Mouse (Mus musculus): ENCODE results near the gene Cd200r4. TPM values are rescaled to one million over a fixed set of nuclear protein-coding genes. Genes with fewer than 3 reads are reported as not detected.
"Not testable (repeated sequence)": the region's sequence is repeated elsewhere in the genome, so short reads cannot be mapped to it uniquely, and the experiment has no call there.

Gene Cd200r4
- polyA plus RNA-seq, 1 experiment from 2014 or later = 0.17 TPM

- WGBS = 96% methylated on average over 1 of the region's 1 CpGs
- H3K4me2 ChIP-seq (replicated peaks) = no peak overlapping the region
- H3K9ac ChIP-seq (replicated peaks) = no peak overlapping the region
- no peak overlapping the region for H3K27ac ChIP-seq (replicated peaks)
- H3K27me3 ChIP-seq = no peaks in the 10 kb centered on the region
- H3K9me3 ChIP-seq = no peaks in the 10 kb centered on the region
- H3K4me1 ChIP-seq = no peaks in the 10 kb centered on the region
- no peaks in the 10 kb centered on the region for H3K36me3 ChIP-seq
- H3K4me3 ChIP-seq = no peak overlapping the region
- ATAC-seq (ENCODE audit: low FRiP score, low read depth) = no peak
Measured at GRCm38 (mm10) chr16:44786934-44787333, 24.6 kb upstream of the Cd200r4 start.

DNA sequence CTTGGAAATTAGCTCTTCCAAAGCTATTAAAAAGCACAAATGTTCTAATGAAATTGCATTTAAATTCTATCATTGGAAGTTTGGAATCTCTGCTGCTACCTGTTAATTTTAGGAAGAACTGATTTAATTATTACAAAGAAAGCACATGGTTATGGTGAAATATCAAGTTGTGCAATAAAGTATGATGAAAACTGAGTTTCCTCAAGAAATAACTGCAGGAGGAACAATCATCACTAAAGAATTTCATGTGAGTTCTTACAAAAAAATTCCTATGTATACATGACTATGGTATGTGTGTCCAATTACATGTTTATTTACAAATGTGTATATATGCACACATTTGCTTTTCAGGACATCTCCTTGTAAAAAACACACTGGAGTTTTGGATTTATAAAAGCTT lies 17.1 kb upstream of the Cd200r4 start:
- Histone ChIP-seq H3K4me2 (replicated peaks) (no peak overlapping the region), H3K36me3 (no peaks in the 10 kb centered on the region), H3K27ac (replicated peaks) (no peak overlapping the region), H3K4me3 (no peak overlapping the region), H3K4me1 (no peaks in the 10 kb centered on the region), H3K9ac (replicated peaks) (no peak overlapping the region), H3K27me3 (no peaks in the 10 kb centered on the region), H3K9me3 (no peaks in the 10 kb centered on the region)
- no peak for ATAC-seq (ENCODE audit: low FRiP score, low read depth)

- no peaks in the 10 kb centered on the region for H3K9me3 ChIP-seq
- no peak overlapping the region for H3K9ac ChIP-seq (replicated peaks)
- no peaks in the 10 kb centered on the region for H3K4me1 ChIP-seq
- no peaks in the 10 kb centered on the region for H3K27me3 ChIP-seq
- H3K27ac ChIP-seq (replicated peaks) = no peak overlapping the region
- H3K36me3 ChIP-seq = no peaks in the 10 kb centered on the region
- H3K4me2 ChIP-seq (replicated peaks) = no peak overlapping the region
- ATAC-seq (ENCODE audit: low FRiP score, low read depth) = no peak
- H3K4me3 ChIP-seq = no peak overlapping the region
Measured at GRCm38 (mm10) chr16:44805976-44806375, 5.6 kb upstream of the Cd200r4 start.

GRCm38 (mm10) chr16:44810223-44810622 lies 1.3 kb upstream of the Cd200r4 start:
- not testable (repeated sequence) for H3K9me3 ChIP-seq; ATAC-seq (ENCODE audit: low FRiP score, low read depth); H3K36me3 ChIP-seq; H3K27me3 ChIP-seq; H3K4me1 ChIP-seq; H3K4me2 ChIP-seq (replicated peaks); H3K27ac ChIP-seq (replicated peaks); H3K4me3 ChIP-seq; H3K9ac ChIP-seq (replicated peaks)
- WGBS = 96% methylated on average over 4 of the region's 4 CpGs

GRCm38 (mm10) chr16:44812468-44813065 lies 1.0 kb downstream of the Cd200r4 start:
- Histone ChIP-seq H3K9me3 (no peaks in the 10 kb centered on the region), H3K27me3 (no peaks in the 10 kb centered on the region), H3K4me3 (no peak overlapping the region), H3K36me3 (no peaks in the 10 kb centered on the region), H3K4me1 (no peaks in the 10 kb centered on the region), H3K9ac (replicated peaks) (no peak overlapping the region), H3K4me2 (replicated peaks) (no peak overlapping the region), H3K27ac (replicated peaks) (no peak overlapping the region)
- WGBS = 86% methylated on average over 6 of the region's 6 CpGs
- no peak for ATAC-seq (ENCODE audit: low FRiP score, low read depth)

DNA sequence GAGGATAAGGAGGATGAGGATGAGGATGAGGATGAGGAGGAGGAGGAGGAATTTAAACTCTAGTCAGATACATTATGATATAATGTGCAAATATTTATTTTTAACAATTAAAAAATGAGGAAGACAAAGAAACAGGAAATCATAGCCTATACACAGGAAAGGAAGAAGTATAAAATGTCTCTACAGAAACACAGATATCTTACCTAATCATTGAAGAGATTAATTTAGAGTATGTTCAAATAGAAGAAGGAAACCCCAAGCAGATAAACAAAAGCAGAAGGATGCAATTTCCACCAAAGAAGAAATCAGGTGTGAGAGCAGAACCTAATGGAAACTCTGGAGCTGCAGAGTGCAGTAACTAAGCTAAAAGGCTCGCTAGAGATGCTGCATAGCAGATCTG lies 6.5 kb downstream of the Cd200r4 start:
- 34% methylated on average over 1 of the region's 1 CpGs for WGBS
- H3K36me3 ChIP-seq = no peaks in the 10 kb centered on the region
- no peak overlapping the region for H3K4me2 ChIP-seq (replicated peaks)
- no peak for ATAC-seq (ENCODE audit: low FRiP score, low read depth)
- H3K27me3 ChIP-seq = no peaks in the 10 kb centered on the region
- no peak overlapping the region for H3K4me3 ChIP-seq
- no peak overlapping the region for H3K9ac ChIP-seq (replicated peaks)
- no peak overlapping the region for H3K27ac ChIP-seq (replicated peaks)
- H3K9me3 ChIP-seq = no peaks in the 10 kb centered on the region
- H3K4me1 ChIP-seq = no peaks in the 10 kb centered on the region

- Histone ChIP-seq H3K36me3 (no peaks in the 10 kb centered on the region), H3K27me3 (no peaks in the 10 kb centered on the region), H3K4me2 (replicated peaks) (no peak overlapping the region), H3K27ac (replicated peaks) (no peak overlapping the region), H3K4me3 (no peak overlapping the region), H3K9ac (replicated peaks) (no peak overlapping the region), H3K4me1 (no peaks in the 10 kb centered on the region), H3K9me3 (no peaks in the 10 kb centered on the region)
- no peak for ATAC-seq (ENCODE audit: low FRiP score, low read depth)
- 80% methylated on average over 4 of the region's 4 CpGs for WGBS
Measured at GRCm38 (mm10) chr16:44820545-44820944, 9.0 kb downstream of the Cd200r4 start.

- Histone ChIP-seq H3K4me2 (replicated peaks) (no peak overlapping the region), H3K4me1 (no peaks in the 10 kb centered on the region), H3K36me3 (no peaks in the 10 kb centered on the region), H3K9ac (replicated peaks) (no peak overlapping the region), H3K4me3 (no peak overlapping the region), H3K27ac (replicated peaks) (no peak overlapping the region), H3K9me3 (no peaks in the 10 kb centered on the region), H3K27me3 (no peaks in the 10 kb centered on the region)
- WGBS = 83% methylated on average over 3 of the region's 3 CpGs
- ATAC-seq (ENCODE audit: low FRiP score, low read depth) = no peak
Measured at GRCm38 (mm10) chr16:44832286-44832685, 20.8 kb downstream of the Cd200r4 start.

DNA sequence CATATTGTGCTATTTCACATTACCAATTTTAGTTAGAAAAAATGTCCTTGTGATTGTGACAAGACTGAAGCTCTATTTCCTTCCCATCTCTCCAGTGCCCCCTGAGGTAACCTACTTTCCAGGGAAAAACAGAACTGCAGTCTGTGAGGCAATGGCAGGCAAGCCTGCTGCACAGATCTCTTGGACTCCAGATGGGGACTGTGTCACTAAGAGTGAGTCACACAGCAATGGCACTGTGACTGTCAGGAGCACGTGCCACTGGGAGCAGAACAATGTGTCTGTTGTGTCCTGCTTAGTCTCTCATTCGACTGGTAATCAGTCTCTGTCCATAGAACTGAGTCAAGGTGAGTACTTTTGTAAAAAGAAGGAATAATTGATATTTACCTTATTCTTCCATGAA lies 21.7 kb downstream of the Cd200r4 start:
- not testable (repeated sequence) for H3K9ac ChIP-seq (replicated peaks); ATAC-seq (ENCODE audit: low FRiP score, low read depth); H3K4me2 ChIP-seq (replicated peaks); H3K36me3 ChIP-seq; H3K27ac ChIP-seq (replicated peaks); H3K27me3 ChIP-seq; H3K4me3 ChIP-seq; H3K4me1 ChIP-seq; H3K9me3 ChIP-seq
- 47% methylated on average over 2 of the region's 2 CpGs for WGBS

GRCm38 (mm10) chr16:44866797-44867196 lies 55.3 kb downstream of the Cd200r4 start, which contains the start of gene Cd200r2:
TSS of gene Cd200r2 (plus strand) at chr16:44867097.
- Histone ChIP-seq H3K27ac (replicated peaks) (no peak within 1 kb of the TSS), H3K9ac (replicated peaks) (no peak within 1 kb of the TSS), H3K4me3 (no peak within 1 kb of the TSS), H3K4me2 (replicated peaks) (no peak within 1 kb of the TSS), H3K36me3 (no peaks in the 10 kb centered on the region), H3K4me1 (no peaks in the 10 kb centered on the region), H3K9me3 (no peaks in the 10 kb centered on the region), H3K27me3 (no peaks in the 10 kb centered on the region)
- ATAC-seq (ENCODE audit: low FRiP score, low read depth) = no peak
- WGBS = 96% methylated on average over 2 of the region's 2 CpGs

GRCm38 (mm10) chr16:44875178-44875577 lies 63.6 kb downstream of the Cd200r4 start:
- no peaks in the 10 kb centered on the region for H3K27me3 ChIP-seq
- whole genome bisulfite sequencing = 82% methylated on average over 1 of the region's 1 CpGs
- no peaks in the 10 kb centered on the region for H3K9me3 ChIP-seq
- no peak overlapping the region for H3K9ac ChIP-seq (replicated peaks)
- no peaks in the 10 kb centered on the region for H3K36me3 ChIP-seq
- ATAC-seq (ENCODE audit: low FRiP score, low read depth) = no peak
- H3K27ac ChIP-seq (replicated peaks) = no peak overlapping the region
- H3K4me2 ChIP-seq (replicated peaks) = no peak overlapping the region
- H3K4me3 ChIP-seq = no peak overlapping the region
- no peaks in the 10 kb centered on the region for H3K4me1 ChIP-seq

DNA sequence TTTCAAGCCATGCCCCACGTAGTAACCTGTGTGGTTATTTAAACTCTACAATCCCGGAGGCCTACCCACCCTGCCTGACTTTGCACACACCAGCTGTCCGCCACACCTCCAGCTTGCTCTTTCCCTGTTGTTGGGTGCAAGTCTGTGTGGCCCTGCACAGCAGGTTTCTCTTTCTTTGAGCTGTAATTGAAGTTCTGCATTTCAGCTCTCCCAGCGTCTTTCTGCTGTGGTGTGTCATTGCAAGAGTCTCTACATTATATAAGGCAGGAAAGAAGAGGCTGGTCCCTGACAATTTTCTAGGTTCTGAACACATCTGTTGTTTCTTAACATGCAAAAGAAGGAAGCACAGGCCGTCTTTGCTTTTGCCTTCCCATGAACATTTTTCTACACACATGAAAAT lies 65.1 kb downstream of the Cd200r4 start:
- Histone ChIP-seq H3K9ac (replicated peaks) (no peak overlapping the region), H3K4me1 (no peaks in the 10 kb centered on the region), H3K9me3 (no peaks in the 10 kb centered on the region), H3K27me3 (no peaks in the 10 kb centered on the region), H3K4me2 (replicated peaks) (no peak overlapping the region), H3K27ac (replicated peaks) (no peak overlapping the region), H3K4me3 (no peak overlapping the region), H3K36me3 (no peaks in the 10 kb centered on the region)
- 69% methylated on average over 5 of the region's 5 CpGs for WGBS
- no peak for ATAC-seq (ENCODE audit: low FRiP score, low read depth)

DNA sequence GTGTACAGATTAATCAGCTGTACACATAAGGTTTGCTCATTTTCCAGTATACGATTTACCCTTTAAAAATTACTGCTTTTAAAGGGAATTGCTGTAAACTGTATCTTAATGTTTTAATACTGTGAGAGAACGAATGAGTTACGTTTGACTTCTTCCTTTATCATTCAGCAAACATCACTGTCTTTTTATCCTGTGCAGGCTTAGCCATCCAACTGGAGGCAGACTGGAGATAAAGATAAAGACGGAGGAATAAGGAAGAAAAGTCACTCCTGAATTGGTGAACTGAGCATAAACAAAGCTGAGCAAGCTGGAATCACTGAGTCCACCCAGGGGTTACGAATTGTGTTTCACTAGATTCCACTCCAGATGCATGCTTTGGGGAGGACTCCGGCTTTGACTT lies 66.1 kb downstream of the Cd200r4 start:
- Histone ChIP-seq H3K9ac (replicated peaks) (no peak overlapping the region), H3K36me3 (no peaks in the 10 kb centered on the region), H3K27ac (replicated peaks) (no peak overlapping the region), H3K9me3 (no peaks in the 10 kb centered on the region), H3K4me3 (no peak overlapping the region), H3K4me1 (no peaks in the 10 kb centered on the region), H3K4me2 (replicated peaks) (no peak overlapping the region), H3K27me3 (no peaks in the 10 kb centered on the region)
- 84% methylated on average over 6 of the region's 6 CpGs for WGBS
- no peak for ATAC-seq (ENCODE audit: low FRiP score, low read depth)
